Mouse (Mus musculus) MEL (cell line): Measurements from ENCODE around the gene Dgke. TPM values are rescaled to one million over a fixed set of nuclear protein-coding genes. Genes with fewer than 3 reads are reported as not detected.

ENCODE experiments used
- DNase-seq: peaks from one replicate; pipeline ENCODE4 v3.0.0; 2011; ENCODE audit warnings: low read depth, low spot score
- H3K27ac ChIP-seq: 2 replicates; pipeline ENCODE4 v1.5.1; 2012; ENCODE audit warnings: low read depth, mild to moderate bottlenecking, control low read depth, low read length, moderate library complexity; ENCODE audit not compliant: control insufficient read depth
- H3K27me3 ChIP-seq, 2 experiments: fragments of 150-350 bp in 1 of 2; sonication (generic) in 1 of 2; 2 replicates each; pipeline ENCODE4 v1.6.1; 2012; ENCODE audit warnings: low read length in 2 of 2, mild to moderate bottlenecking in 2 of 2, improper control_type of control experiment in 1 of 2, moderate library complexity in 1 of 2; ENCODE audit not compliant: insufficient read depth in 2 of 2, control insufficient read depth in 1 of 2
- H3K36me3 ChIP-seq, 2 experiments: 2 replicates each; pipeline ENCODE4 v1.6.1; 2012 to 2014; ENCODE audit warnings: low read length in 2 of 2, improper control_type of control experiment in 1 of 2, inconsistent platforms in 1 of 2, mild to moderate bottlenecking in 1 of 2; ENCODE audit not compliant: insufficient read depth in 2 of 2, control insufficient read depth in 1 of 2
- H3K4me1 ChIP-seq, 2 experiments: fragments of 150-350 bp in 1 of 2; sonication (generic) in 1 of 2; 2 replicates each; pipeline ENCODE4 v1.6.1; 2012; ENCODE audit warnings: low read length in 2 of 2, improper control_type of control experiment in 1 of 2, mild to moderate bottlenecking in 1 of 2; ENCODE audit not compliant: insufficient read depth in 2 of 2, control insufficient read depth in 1 of 2
- H3K4me3 ChIP-seq, 2 experiments: fragments of 150-350 bp in 1 of 2; sonication (generic) in 1 of 2; 2 replicates each; pipeline ENCODE4 v1.5.1; 2012; ENCODE audit warnings: low read depth in 2 of 2, low read length in 2 of 2, mild to moderate bottlenecking in 2 of 2, moderate library complexity in 2 of 2, control low read depth in 1 of 2, improper control_type of control experiment in 1 of 2; ENCODE audit not compliant: control insufficient read depth in 1 of 2, insufficient read depth in 1 of 2
- H3K79me2 ChIP-seq: 2 replicates; pipeline ENCODE4 v1.6.1; 2012; ENCODE audit warnings: mild to moderate bottlenecking, low read length, moderate library complexity; ENCODE audit not compliant: control insufficient read depth, poor library complexity, insufficient read depth
- H3K9ac ChIP-seq: 2 replicates; pipeline ENCODE4 v1.6.1; 2012; ENCODE audit warnings: low read depth, mild to moderate bottlenecking, control low read depth, low read length, moderate library complexity; ENCODE audit not compliant: control insufficient read depth, poor library complexity, severe bottlenecking
- H3K9me3 ChIP-seq: fragments of 150-350 bp; sonication (generic); replicated peaks from 2 replicates; pipeline ENCODE4 v1.6.1; 2012; ENCODE audit warnings: mild to moderate bottlenecking, low read length, improper control_type of control experiment, moderate library complexity; ENCODE audit not compliant: insufficient read depth
- BHLHE40 ChIP-seq: IDR thresholded peaks from 2 replicates; pipeline ENCODE4 v1.6.1; 2012; ENCODE audit warnings: low read depth, mild to moderate bottlenecking, inconsistent platforms, low read length, improper control_type of control experiment, borderline replicate concordance
- CHD1 ChIP-seq: IDR thresholded peaks from 2 replicates; pipeline ENCODE4 v1.6.1; 2012; ENCODE audit warnings: low read depth, mild to moderate bottlenecking, inconsistent platforms, low read length, improper control_type of control experiment
- ELF1 ChIP-seq: IDR thresholded peaks from 2 replicates; pipeline ENCODE4 v1.6.1; 2014; ENCODE audit warnings: low read depth, mild to moderate bottlenecking, inconsistent platforms, low read length, improper control_type of control experiment, moderate library complexity
- EP300 ChIP-seq, 2 experiments: IDR thresholded peaks; 2 replicates each; pipeline ENCODE4 v1.6.1; 2011; ENCODE audit warnings: improper control_type of control experiment in 2 of 2, low read length in 2 of 2, low read depth in 1 of 2, mild to moderate bottlenecking in 1 of 2
- ETS1 ChIP-seq: IDR thresholded peaks from 2 replicates; pipeline ENCODE4 v1.6.1; 2012; ENCODE audit warnings: low read depth, mild to moderate bottlenecking, inconsistent platforms, low read length, improper control_type of control experiment, moderate library complexity
- GABPA ChIP-seq: IDR thresholded peaks from 2 replicates; pipeline ENCODE4 v1.6.1; 2012; ENCODE audit warnings: low read depth, mild to moderate bottlenecking, inconsistent platforms, low read length, improper control_type of control experiment, moderate library complexity
- GATA1 ChIP-seq: IDR thresholded peaks from 2 replicates; pipeline ENCODE4 v1.6.1; 2011; ENCODE audit warnings: low read depth, low read length, improper control_type of control experiment
- HCFC1 ChIP-seq: IDR thresholded peaks from 2 replicates; pipeline ENCODE4 v1.6.1; 2012; ENCODE audit warnings: low read depth, mild to moderate bottlenecking, inconsistent platforms, low read length, improper control_type of control experiment, moderate library complexity
- JUND ChIP-seq: IDR thresholded peaks from 2 replicates; pipeline ENCODE4 v1.6.1; 2011; ENCODE audit warnings: low read depth, mild to moderate bottlenecking, improper control_type of control experiment, low read length
- MAFK ChIP-seq: IDR thresholded peaks from 2 replicates; pipeline ENCODE4 v1.6.1; 2011; ENCODE audit warnings: low read depth, mild to moderate bottlenecking, low read length, improper control_type of control experiment, borderline replicate concordance
- MAX ChIP-seq: IDR thresholded peaks from 2 replicates; pipeline ENCODE4 v1.6.1; 2011; ENCODE audit warnings: low read length, improper control_type of control experiment
- MAZ ChIP-seq: IDR thresholded peaks from 2 replicates; pipeline ENCODE4 v1.6.1; 2012; ENCODE audit warnings: low read depth, mild to moderate bottlenecking, inconsistent platforms, low read length, improper control_type of control experiment
- MEF2A ChIP-seq: IDR thresholded peaks from 2 replicates; pipeline ENCODE4 v1.6.1; 2014; ENCODE audit warnings: low read depth, mild to moderate bottlenecking, inconsistent platforms, low read length, improper control_type of control experiment; ENCODE audit not compliant: poor library complexity, insufficient replicate concordance, severe bottlenecking; ENCODE audit errors: extremely low read depth
- MXI1 ChIP-seq: IDR thresholded peaks from 2 replicates; pipeline ENCODE4 v1.6.1; 2011; ENCODE audit warnings: mild to moderate bottlenecking, low read depth, low read length, improper control_type of control experiment
- NELFE ChIP-seq: IDR thresholded peaks from 2 replicates; pipeline ENCODE4 v1.6.1; 2011; ENCODE audit warnings: low read depth, low read length, improper control_type of control experiment
- NRF1 ChIP-seq: IDR thresholded peaks from 2 replicates; pipeline ENCODE4 v1.6.1; 2014; ENCODE audit warnings: low read depth, mild to moderate bottlenecking, inconsistent platforms, low read length, improper control_type of control experiment, moderate library complexity; ENCODE audit not compliant: poor library complexity, insufficient read depth, severe bottlenecking
- POLR2AphosphoS2 ChIP-seq: IDR thresholded peaks from 2 replicates; pipeline ENCODE4 v1.6.1; 2011; ENCODE audit warnings: low read length, improper control_type of control experiment
- RAD21 ChIP-seq: IDR thresholded peaks from 2 replicates; pipeline ENCODE4 v1.6.1; 2011; ENCODE audit warnings: mild to moderate bottlenecking, low read depth, low read length, improper control_type of control experiment
- RCOR1 ChIP-seq: IDR thresholded peaks from 2 replicates; pipeline ENCODE4 v1.6.1; 2012; ENCODE audit warnings: low read depth, mild to moderate bottlenecking, inconsistent platforms, low read length, improper control_type of control experiment
- SIN3A ChIP-seq: IDR thresholded peaks from 2 replicates; pipeline ENCODE4 v1.6.1; 2012; ENCODE audit warnings: low read length, improper control_type of control experiment, inconsistent platforms
- SMC3 ChIP-seq: IDR thresholded peaks from 2 replicates; pipeline ENCODE4 v1.6.1; 2011; ENCODE audit warnings: low read depth, low read length, improper control_type of control experiment
- TAL1 ChIP-seq: IDR thresholded peaks from 2 replicates; pipeline ENCODE4 v1.6.1; 2012; ENCODE audit warnings: mild to moderate bottlenecking, inconsistent platforms, low read length, moderate library complexity, mixed read lengths
- TBP ChIP-seq: IDR thresholded peaks from 2 replicates; pipeline ENCODE4 v1.8.0; 2011; ENCODE audit warnings: low read depth, low read length, improper control_type of control experiment
- TCF12 ChIP-seq: IDR thresholded peaks from 2 replicates; pipeline ENCODE4 v1.6.1; 2014; ENCODE audit warnings: low read depth, mild to moderate bottlenecking, inconsistent platforms, low read length, improper control_type of control experiment, moderate library complexity
- UBTF ChIP-seq: IDR thresholded peaks from 2 replicates; pipeline ENCODE4 v1.6.1; 2012; ENCODE audit warnings: low read depth, mild to moderate bottlenecking, inconsistent platforms, low read length, improper control_type of control experiment, moderate library complexity, borderline replicate concordance; ENCODE audit not compliant: insufficient read depth
- USF2 ChIP-seq, 2 experiments: IDR thresholded peaks; 2 replicates each; pipeline ENCODE4 v1.6.1; 2011 to 2012; ENCODE audit warnings: improper control_type of control experiment in 2 of 2, low read length in 2 of 2, borderline replicate concordance in 1 of 2, inconsistent platforms in 1 of 2, low read depth in 1 of 2, mild to moderate bottlenecking in 1 of 2; ENCODE audit not compliant: insufficient read depth in 1 of 2
- ZKSCAN1 ChIP-seq: IDR thresholded peaks from 2 replicates; pipeline ENCODE4 v1.6.1; 2012; ENCODE audit warnings: low read depth, mild to moderate bottlenecking, inconsistent platforms, low read length, improper control_type of control experiment, moderate library complexity
- ZMIZ1 ChIP-seq: IDR thresholded peaks from 2 replicates; pipeline ENCODE4 v1.6.1; 2012; ENCODE audit warnings: low read depth, mild to moderate bottlenecking, inconsistent platforms, low read length, improper control_type of control experiment, moderate library complexity
- ZNF384 ChIP-seq: IDR thresholded peaks from 2 replicates; pipeline ENCODE4 v1.6.1; 2012; ENCODE audit warnings: low read depth, mild to moderate bottlenecking, inconsistent platforms, low read length, improper control_type of control experiment
- polyA plus RNA-seq, 2 experiments: library from polyadenylated mRNA; stranded (reverse) in 1 of 2; unstranded in 1 of 2; fragments of >175 nt in 1 of 2; fragments of >200 nt in 1 of 2; gene quantifications; 2 replicates each; pipeline versions ENCODE4 v1.2.1 to v1.2.4; 2012; ENCODE audit warnings: low replicate concordance in 2 of 2, low read depth in 1 of 2; ENCODE audit not compliant: insufficient read length in 2 of 2, insufficient read depth in 1 of 2, missing spikeins in 1 of 2
- total RNA-seq: library from RNA; depleted of rRNA; stranded (reverse); fragments of 300-350 nt; gene quantifications from 2 replicates; pipeline ENCODE4 v1.2.3, GENCODE M21; 2012

The Dgke gene
- total and polyA plus RNA-seq, 3 experiments, result 5.2 to 6.4 TPM; not detected in 1

DNA sequence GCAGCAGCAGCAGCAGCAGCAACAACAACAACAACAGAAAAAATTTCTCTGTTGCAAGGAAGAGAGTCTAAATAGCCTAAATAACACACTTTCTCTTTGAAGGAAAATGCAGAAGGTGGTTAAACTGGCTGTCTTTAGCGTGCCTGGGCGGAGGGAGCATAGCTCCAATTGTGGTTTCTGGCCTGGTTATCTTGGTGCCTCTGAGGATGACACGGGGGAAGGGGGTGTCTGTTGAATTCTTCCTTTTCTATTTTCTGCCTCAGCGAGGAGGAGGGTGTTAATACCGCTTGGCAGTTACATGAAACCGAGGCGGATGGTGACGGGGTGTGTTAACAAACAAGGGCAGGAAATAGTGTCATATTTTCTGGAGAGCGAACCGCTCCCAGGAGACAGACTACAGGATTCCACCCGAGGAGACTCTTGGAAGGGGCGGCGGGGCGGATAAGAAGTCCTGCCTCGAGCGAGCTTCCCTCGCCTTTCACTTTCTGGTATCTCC, 34.2 kb upstream of the Dgke start:
- H3K27ac ChIP-seq, result peak overlapping the region; percentile 69
- TF ChIP-seq ETS1 (peak; percentile 41), SIN3A (peak; percentile 70; the same call in 1 of the 2 replicates), TAL1 (no peak), RAD21 (no peak), USF2 (IDR thresholded peaks at IDR 0.05; ENCODE audit: borderline replicate concordance in 1 of 2, insufficient read depth in 1 of 2, low read depth in 1 of 2, low read length in 2 of 2) (no peak), TBP (peak; percentile 59; the same call in 1 of the 2 replicates), TCF12 (peak; percentile 42), HCFC1 (no peak; the same call in 1 of the 2 replicates), EP300 (IDR thresholded peaks at IDR 0.05; ENCODE audit: low read depth in 1 of 2, low read length in 2 of 2) (peak; percentile 38 to 65; a peak in 3 of 4 replicates), RCOR1 (peak; percentile 47; the same call in 1 of the 2 replicates), JUND (no peak), MAZ (peak; percentile 66), MXI1 (no peak), NELFE (peak; percentile 22; the same call in 1 of the 2 replicates), GATA1 (peak; percentile 41; the same call in 1 of the 2 replicates), CHD1 (0 out of 2 replicates have a peak, but pooled peaks have one; percentile 3)
- no peaks in the 10 kb centered on the region for H3K79me2 ChIP-seq
- H3K4me1 ChIP-seq, result peaks cover 0 to 6% of the 10 kb centered on the region in 2 experiments; a peak in 1 of 4 replicates
- peak; percentile 92 for DNase-seq
- peak overlapping the region; percentile 62 for H3K9ac ChIP-seq
- no peaks in the 10 kb centered on the region for H3K36me3 ChIP-seq
- H3K27me3 ChIP-seq, result no peaks in the 10 kb centered on the region
- peak overlapping the region; percentile 68 to 76 for H3K4me3 ChIP-seq
- no peaks in the 10 kb centered on the region for H3K9me3 ChIP-seq

DNA sequence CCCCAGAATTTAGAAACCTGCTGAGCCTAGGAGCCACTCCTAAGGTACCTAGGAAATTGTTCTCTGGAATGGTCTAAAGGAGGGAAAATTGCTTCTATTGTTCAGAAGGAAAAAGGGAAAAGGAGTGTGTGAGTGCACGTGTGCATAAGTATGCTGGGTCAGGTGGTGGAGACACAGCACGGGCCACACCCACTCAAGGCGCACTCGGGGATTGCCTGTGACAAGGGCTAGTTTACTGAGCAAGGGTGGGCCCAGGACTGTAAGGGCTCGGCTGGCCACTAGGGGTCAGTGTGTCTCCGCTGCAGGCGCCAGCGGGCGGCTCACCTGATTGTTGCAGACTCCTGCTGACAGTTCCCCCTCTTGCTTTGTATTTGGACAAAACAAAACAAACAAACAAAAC, 33.8 kb upstream of the Dgke start:
- H3K27me3 ChIP-seq, result no peaks in the 10 kb centered on the region
- H3K4me3 ChIP-seq, result peak overlapping the region; percentile 68 to 76
- peak; percentile 98 for DNase-seq
- no peaks in the 10 kb centered on the region for H3K36me3 ChIP-seq
- H3K9me3 ChIP-seq, result no peaks in the 10 kb centered on the region
- peaks cover 0 to 6% of the 10 kb centered on the region in 2 experiments; a peak in 1 of 4 replicates for H3K4me1 ChIP-seq
- no peaks in the 10 kb centered on the region for H3K79me2 ChIP-seq
- peak overlapping the region; percentile 69 for H3K27ac ChIP-seq
- H3K9ac ChIP-seq, result peak overlapping the region; percentile 62
- TF ChIP-seq MAFK (no peak), MEF2A (0 out of 2 replicates have a peak, but pooled peaks have one; percentile 50), JUND (peak; percentile 47; the same call in 1 of the 2 replicates), ZKSCAN1 (no peak), BHLHE40 (peak; percentile 89), CHD1 (peak; percentile 91), RAD21 (peak; percentile 96), POLR2AphosphoS2 (no peak), MAX (peak; percentile 86), ELF1 (peak; percentile 67), NRF1 (peak; percentile 41; the same call in 1 of the 2 replicates), ZMIZ1 (no peak), ZNF384 (peak; percentile 52; the same call in 1 of the 2 replicates), UBTF (no peak), GABPA (peak; percentile 35; the same call in 1 of the 2 replicates), SIN3A (peak; percentile 97), SMC3 (peak; percentile 77), RCOR1 (no peak; the same call in 1 of the 2 replicates), ETS1 (peak; percentile 73)
